Mouse (Mus musculus): ENCODE results near the gene Cbs.

Gene Cbs

GRCm38 (mm10) chr17:31636942-31637811 is at the start of gene Cbs:
TSS of gene Cbs (minus strand) at chr17:31637238.
- peak; percentile 55 to 57 for DNase-seq (ENCODE audit: low spot score in 2 of 2)

DNA sequence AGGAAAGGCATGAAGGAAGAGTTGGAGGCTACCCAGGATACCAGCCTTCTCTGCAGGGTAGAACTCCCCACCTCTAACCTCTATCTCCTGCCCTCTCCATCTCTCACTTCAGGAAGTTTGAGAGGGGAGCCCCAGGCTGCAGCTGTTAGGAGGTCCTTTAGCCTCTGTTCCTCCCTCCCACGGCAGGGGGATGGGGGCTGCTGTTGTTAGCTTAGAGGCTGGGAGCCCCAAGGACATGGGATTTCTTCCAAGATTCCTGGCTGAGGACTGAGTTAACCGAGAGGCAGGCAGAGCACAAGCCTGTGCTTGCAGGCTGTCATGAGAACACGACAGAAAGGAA is 49.2 kb upstream of the Cbs start:
- no peak for DNase-seq (ENCODE audit: low spot score in 2 of 2)

DNA sequence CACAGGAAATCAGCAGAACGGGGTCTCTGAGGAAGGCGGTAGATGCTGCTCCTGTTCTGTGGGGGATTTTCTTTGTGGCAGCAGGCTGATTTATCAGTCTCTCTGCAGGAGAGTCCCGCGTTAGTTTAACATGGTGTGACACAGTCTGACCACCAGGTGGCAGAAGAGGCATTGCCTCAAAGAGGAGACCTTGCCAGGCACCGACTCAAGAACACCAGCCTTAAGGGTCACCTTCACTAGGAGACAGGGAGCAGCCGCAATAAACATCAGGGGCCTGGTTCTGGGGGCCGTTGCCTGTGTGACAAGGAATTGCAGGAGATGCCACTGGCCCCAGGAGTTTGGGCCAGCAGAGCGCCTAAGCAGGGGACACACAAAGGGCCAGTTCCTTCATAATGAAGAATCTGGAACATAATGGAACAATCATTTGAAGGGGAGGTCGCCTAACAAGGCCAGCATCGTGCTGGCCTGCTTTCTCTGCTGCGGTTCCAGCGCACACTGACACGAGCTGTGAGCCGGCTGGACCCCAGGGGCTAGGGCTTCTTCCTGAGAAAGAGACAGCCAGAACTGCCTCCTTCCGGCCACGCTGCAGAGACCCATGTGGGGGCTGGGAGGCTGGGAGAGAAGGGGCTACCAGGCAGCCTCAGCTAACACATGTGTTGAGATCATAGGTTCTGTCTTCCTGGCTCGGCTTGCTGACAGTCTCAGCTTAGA is 48.6 kb upstream of the Cbs start:
- DNase-seq (ENCODE audit: low spot score in 2 of 2), result peak; percentile 73 to 78

GRCm38 (mm10) chr17:31680450-31680849 is 43.4 kb upstream of the Cbs start:
- DNase-seq (ENCODE audit: low spot score in 2 of 2), result no peak

DNA sequence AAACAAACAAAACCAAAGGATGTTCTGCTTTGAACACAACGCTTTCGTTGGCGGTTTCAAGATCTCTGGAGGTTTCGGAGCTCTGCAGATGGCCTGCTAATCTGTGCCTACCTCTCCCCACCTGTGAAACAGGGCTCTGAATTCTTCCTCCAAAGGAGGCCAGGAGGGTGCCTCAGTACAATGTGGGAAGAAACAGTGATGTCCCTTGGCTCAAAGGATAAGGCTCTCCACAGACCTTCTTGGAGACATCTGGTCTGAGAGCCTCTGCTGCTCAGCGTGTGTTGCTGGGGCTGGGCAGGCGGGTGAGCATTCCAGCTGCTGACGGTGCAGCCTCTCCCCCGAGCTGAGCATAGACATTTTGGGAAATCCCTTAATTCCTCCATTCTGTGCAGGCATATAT is 40.5 kb upstream of the Cbs start, which contains the start of gene Cryaa:
Cryaa (plus strand) TSS at position 301 of the 400 bp plus-strand sequence.
- DNase-seq (ENCODE audit: low spot score in 2 of 2), result no peak

DNA sequence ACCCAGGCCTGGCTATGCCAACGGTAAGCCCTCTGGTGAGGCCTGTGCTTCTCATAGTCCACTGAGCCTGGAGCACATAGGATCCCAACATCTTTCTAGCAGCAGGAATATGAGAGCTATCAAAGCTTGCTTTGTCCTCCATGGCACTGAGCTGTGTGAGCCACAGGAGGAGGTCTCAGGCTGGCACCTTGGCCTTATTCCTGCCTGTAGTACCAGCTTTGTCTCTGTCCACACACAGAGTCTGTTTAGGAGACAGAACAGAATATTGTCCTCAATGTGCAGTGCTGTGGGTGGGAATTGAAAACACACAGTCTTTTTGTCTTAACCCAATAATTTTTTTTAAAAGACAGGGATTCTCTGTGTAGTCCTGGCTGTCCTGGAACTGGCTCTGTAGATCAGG is 37.4 kb upstream of the Cbs start:
- DNase-seq (ENCODE audit: low spot score in 2 of 2), result no peak

DNA sequence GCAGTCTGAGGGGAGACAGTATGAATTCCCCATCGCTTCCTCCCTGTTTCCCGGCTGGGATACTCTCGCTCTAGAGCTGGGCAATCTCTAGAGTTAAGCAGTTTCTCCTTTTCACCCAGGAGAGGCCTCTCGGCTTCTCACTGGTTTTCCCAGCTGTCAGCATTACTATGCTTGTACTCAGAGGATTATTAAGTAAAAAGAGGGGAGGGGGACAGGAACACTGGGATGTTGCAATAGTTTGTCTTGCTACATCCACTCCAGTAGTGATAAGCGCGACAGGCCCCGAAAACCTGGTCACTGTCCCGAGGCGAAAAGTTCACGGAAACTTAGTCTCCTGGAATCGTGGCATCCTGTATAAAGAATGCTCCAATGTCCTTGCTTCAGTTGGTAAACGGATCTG is 35.2 kb upstream of the Cbs start:
- DNase-seq (ENCODE audit: low spot score in 2 of 2), result no peak

DNA sequence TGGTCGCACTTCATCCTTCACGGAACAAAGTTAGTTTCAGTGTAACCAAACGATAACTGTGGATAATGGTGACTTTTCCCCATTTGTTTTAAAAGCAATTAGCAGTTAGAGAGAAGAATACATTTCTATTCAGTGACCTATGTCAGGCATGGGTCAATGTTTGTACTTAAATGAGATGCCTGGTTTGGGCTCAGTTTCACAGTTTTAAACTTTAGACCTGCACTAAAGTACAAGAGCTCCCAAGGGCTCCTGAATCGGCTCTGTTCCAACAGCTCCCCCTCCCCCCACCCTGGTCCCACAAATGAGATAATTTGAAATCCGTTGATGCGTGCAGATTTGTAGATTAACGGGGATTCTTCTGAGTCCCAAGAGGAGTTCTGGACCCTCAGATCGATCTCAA is 34.7 kb upstream of the Cbs start:
- no peak for DNase-seq (ENCODE audit: low spot score in 2 of 2)

GRCm38 (mm10) chr17:31670163-31670562 is 33.1 kb upstream of the Cbs start:
- DNase-seq (ENCODE audit: low spot score in 2 of 2), result no peak

- no peak for DNase-seq (ENCODE audit: low spot score in 2 of 2)
These were observed 31.3 kb upstream of the Cbs start for GRCm38 (mm10) chr17:31668306-31668705.

DNA sequence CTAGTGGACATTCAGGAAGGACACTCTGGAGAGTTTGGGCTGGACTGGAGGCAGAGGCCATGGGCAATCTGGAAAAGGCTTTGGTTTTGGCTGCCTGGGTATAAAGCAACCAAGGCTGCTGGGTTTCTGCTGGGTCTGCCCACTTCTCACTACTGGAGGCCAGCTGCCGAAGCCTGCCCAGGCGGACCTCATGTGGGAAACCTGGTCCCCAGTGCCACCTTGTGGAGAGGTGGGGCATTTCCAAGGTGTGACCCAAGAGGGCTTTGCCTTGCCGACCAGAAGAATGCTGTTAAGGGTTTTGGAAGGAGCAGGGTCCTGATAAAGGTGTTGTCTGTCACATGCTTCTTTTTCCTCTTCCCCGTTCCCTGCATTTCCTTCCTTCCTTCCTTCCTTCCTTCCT is 27.7 kb upstream of the Cbs start:
- DNase-seq (ENCODE audit: low spot score in 2 of 2), result peak; percentile 80 to 81

DNA sequence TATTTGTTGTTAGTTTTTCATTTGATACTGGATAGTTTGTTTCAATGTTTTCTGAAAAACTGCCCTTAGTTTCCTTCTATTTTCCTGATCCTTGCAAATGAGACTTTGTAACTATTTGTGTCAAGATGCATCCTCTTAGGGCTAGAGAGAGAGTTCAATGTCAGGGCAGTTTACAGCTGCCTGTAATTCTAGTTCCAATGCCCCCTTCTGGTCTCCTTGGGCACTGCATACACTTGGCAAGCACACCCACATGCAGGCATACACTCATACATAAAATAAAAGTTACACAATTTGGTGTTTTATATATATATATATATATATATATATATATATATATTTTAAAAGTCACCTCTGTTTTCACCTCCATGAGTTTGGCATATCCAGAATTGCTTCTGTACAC is 25.8 kb upstream of the Cbs start:
- no peak for DNase-seq (ENCODE audit: low spot score in 2 of 2)

DNA sequence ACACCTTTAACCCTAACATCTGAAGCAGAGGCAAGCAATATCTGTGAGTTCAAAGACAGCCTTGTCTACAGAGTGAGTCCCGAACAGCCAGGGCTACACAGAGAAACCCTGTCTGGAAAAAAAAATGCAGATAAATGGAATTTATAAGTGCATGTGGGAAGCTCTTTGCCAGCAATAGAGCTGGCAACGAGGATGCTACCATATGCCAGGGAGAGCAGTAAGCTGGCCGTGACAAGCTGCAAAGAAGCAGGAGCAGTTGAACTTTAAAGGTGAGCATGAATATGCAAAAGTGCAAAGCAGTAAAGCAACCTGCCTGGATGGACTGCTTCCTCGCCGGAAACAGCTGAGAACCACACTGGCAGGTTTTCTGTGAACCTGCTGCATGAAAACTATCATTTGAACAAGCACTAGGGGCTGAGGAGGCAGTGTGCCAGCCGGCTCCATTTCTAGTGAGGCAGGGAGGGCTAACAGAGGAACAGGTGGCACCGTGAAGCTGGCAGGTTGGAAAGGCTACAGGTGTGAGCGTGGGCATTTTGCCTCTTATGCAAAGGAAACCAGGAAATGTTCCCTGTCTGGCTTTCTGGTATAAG is 23.7 kb upstream of the Cbs start:
- no peak for DNase-seq (ENCODE audit: low spot score in 2 of 2)

GRCm38 (mm10) chr17:31658468-31659185 is 21.6 kb upstream of the Cbs start, which contains the start of gene U2af1:
TSS of gene U2af1 (minus strand) at chr17:31658892.
- DNase-seq (ENCODE audit: low spot score in 2 of 2), result peak; percentile 96 to 97

GRCm38 (mm10) chr17:31658136-31658467 is 21.1 kb upstream of the Cbs start:
- DNase-seq (ENCODE audit: low spot score in 2 of 2), result peak; percentile 21 to 33

GRCm38 (mm10) chr17:31657141-31657983 is 20.3 kb upstream of the Cbs start:
- no peak for DNase-seq (ENCODE audit: low spot score in 2 of 2)

DNA sequence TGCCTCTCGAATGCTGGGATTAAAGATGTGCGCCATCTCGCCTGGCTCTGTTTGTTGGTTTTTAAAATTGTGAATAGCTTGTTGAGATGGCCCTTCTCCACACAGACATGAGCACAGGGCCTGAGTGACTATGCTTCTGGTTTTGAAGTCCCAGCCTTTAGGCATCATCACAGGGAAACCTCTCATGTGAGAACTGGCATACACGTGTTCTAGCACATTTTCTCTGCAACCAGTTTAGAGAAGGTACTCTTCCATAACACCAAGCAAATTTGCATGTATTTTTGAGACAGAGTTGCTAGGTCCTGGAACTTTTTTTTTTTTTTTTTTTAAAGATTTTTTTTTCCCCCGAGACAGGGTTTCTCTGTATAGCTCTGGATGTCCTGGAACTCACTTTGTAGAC is 19.6 kb upstream of the Cbs start:
- no peak for DNase-seq (ENCODE audit: low spot score in 2 of 2)

- no peak for DNase-seq (ENCODE audit: low spot score in 2 of 2)
These were observed 18.3 kb upstream of the Cbs start for GRCm38 (mm10) chr17:31655366-31655765.

DNA sequence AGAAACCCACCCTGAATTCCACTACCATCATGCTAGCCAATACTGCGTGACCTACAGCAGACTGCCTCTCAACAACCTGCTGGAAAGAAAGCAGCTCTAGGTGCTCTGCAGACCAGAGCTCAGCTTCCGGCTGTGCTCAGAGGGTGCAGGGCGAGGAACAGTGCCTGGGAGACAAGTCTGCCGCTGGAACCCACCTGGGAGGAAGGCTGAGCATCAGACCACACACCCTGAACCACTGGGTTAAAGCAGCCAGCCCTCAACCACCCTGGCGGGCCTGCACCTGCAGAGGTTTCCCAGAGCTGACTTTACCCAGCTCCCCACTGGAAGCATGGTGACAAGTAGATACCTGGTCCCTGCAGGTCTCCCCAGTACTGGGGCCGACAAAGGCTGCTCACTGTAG is 16.2 kb upstream of the Cbs start:
- DNase-seq (ENCODE audit: low spot score in 2 of 2), result no peak

- no peak for DNase-seq (ENCODE audit: low spot score in 2 of 2)
These were observed 15.1 kb upstream of the Cbs start for GRCm38 (mm10) chr17:31652152-31652551.
